Mouse (Mus musculus) gastrocnemius, adult 18-20 months (tissue): ENCODE measurements around the gene D630003M21Rik. TPM values are rescaled to one million over a fixed set of nuclear protein-coding genes. Genes with fewer than 3 reads are reported as not detected.
A peak's percentile ranks its signal among the peaks of the same experiment; 100 is the strongest.

Source experiments
- DNase-seq: peaks from one replicate; pipeline ENCODE4 v3.0.0; 2021; ENCODE audit warnings: low spot score
- microRNA-seq: library from miRNA; unstranded; fragments of <30 nt; microRNA quantifications from one replicate; pipeline ENCODE4 v1.2.0, GENCODE M21; 2021
- total RNA-seq, 2 experiments: library from RNA; stranded (reverse); gene quantifications; 2 replicates each; pipeline ENCODE4 v1.2.3; 2021

Gene D630003M21Rik
- total RNA-seq, 2 experiments from 2014 or later = 1.2 to 1.7 TPM

- no peak for DNase-seq
Measured at GRCm38 (mm10) chr2:158142981-158143380, 86.0 kb downstream of the D630003M21Rik start.

- peak; percentile 39 for DNase-seq
Measured at GRCm38 (mm10) chr2:158141690-158142440, 87.2 kb downstream of the D630003M21Rik start.

GRCm38 (mm10) chr2:158141271-158141670 is 87.8 kb downstream of the D630003M21Rik start:
- no peak for DNase-seq

- DNase-seq = no peak
Measured at GRCm38 (mm10) chr2:158140664-158141063, 88.4 kb downstream of the D630003M21Rik start.

- peak; percentile 94 for DNase-seq
Measured at GRCm38 (mm10) chr2:158139628-158140027, 89.4 kb downstream of the D630003M21Rik start.

GRCm38 (mm10) chr2:158138778-158139177 is 90.2 kb downstream of the D630003M21Rik start:
- no peak for DNase-seq

- no peak for DNase-seq
Measured at GRCm38 (mm10) chr2:158137771-158138170, 91.3 kb downstream of the D630003M21Rik start.

- no peak for DNase-seq
Measured at GRCm38 (mm10) chr2:158136205-158136604, 92.8 kb downstream of the D630003M21Rik start.

GRCm38 (mm10) chr2:158133050-158133449 is 96.0 kb downstream of the D630003M21Rik start:
- DNase-seq = no peak

Small RNA genes lying within 50 kb of the gene (microRNA-seq; reads per million reads assigned to microRNA genes)
- gene Mir7685 = not detected

Other genes with a start within 250 kb of the D630003M21Rik start
- 10 to 100 TPM; 19.3 to 25.4 TPM for gene Tti1, start 200.8 kb downstream of the D630003M21Rik start, total RNA-seq
- 10 to 100 TPM; 23.2 to 29.3 TPM for gene Rprd1b, start 200.7 kb downstream of the D630003M21Rik start, total RNA-seq
- 10 to 100 TPM; 40.7 to 47.3 TPM for gene Tgm2, start 82.8 kb downstream of the D630003M21Rik start, total RNA-seq
- gene Bpi, start 28.9 kb upstream of the D630003M21Rik start, total RNA-seq = not detected
- gene Lbp, start 77.3 kb upstream of the D630003M21Rik start, total RNA-seq = 1 to 10 TPM; 5.7 to 6.0 TPM
- under 1 TPM; 0.16 to 0.28 TPM for gene Snhg11, start 146.4 kb upstream of the D630003M21Rik start, total RNA-seq
- 10 to 100 TPM; 31.3 to 34.4 TPM for gene Ralgapb, start 180.6 kb upstream of the D630003M21Rik start, total RNA-seq